Mouse (Mus musculus) c-Kit-positive CD71-positive TER-119-positive erythroid progenitor cells, embryonic 14.5 days (primary cell): ENCODE measurements around the gene Hist1h2ad.

Experiments
- DNase-seq: peaks from one replicate; pipeline ENCODE4 v3.0.0-alpha.2; 2013; ENCODE audit warnings: low spot score

The Hist1h2ad gene

GRCm38 (mm10) chr13:23622175-23622671 lies 48.0 kb downstream of the Hist1h2ad start, which contains the start of gene Hist1h1e:
Hist1h1e (minus strand) TSS chr13:23622558.
- peak; percentile 87 for DNase-seq

- DNase-seq: peak; percentile 40
Measured at GRCm38 (mm10) chr13:23622861-23623450, 48.8 kb downstream of the Hist1h2ad start.
